Mouse (Mus musculus) WW6 (cell line): Measurements from ENCODE around the gene Wbp2.

Experiments
- DNase-seq: peaks from one replicate; pipeline ENCODE4 v3.0.0-alpha.2; 2013; ENCODE audit warnings: low read depth, low spot score

Gene Wbp2

DNA sequence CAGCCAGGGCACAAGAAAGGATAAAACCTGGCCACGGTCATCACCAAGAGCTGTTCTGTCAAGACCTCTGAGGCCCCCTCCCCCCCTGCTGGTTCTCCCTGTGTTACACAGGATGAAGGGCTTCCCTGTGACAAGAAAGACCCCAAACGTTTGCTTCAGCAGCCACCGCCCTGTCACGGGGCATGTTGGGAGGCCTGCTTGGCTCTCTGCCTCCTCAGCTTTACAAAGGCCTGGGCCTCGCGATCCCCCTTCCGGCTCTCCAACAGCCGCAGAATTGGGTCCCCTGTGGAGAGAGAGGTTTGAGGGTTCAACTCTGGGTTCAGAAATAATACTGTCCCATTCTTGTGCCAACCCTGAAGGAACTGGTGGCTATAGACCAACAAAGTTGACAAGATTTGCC is 24.3 kb downstream of the Wbp2 start:
- DNase-seq, result no peak

DNA sequence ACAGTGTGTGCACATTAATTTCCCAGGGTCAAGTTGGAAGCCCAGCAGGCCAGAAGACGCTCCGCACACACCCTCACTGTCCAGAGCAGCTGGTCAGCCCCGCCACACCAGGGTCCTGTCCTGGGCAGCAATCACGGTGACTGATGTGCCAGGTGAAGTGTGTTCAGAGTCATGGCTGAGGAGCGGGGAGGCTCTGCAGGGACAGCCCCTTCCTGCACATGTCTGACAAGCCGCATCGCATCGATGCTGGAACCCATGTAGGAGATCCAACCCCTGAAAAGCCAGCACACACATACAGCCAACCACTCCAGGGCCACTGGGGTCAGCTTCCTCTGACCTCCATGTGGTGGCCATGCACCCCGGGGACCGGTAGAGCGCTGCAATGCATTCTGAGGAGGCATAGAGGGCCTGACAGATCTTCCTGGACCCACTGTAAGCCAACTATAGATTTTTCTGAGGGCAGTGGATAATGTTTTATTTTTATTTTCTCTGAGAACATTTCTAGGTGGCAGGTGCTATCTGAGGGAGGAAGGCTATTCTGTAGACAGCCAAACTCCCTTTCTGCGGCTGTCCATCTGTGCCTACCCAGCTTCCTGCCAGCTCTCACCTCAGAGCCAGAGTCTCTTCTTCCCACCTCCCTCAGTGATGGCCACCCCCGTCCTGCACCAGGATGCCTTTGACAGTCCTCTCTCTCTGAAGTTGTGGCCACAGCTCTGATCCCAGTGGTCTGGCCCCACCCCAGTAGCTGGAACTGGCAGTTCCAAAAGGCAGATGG is 25.0 kb downstream of the Wbp2 start:
- DNase-seq, result no peak

DNA sequence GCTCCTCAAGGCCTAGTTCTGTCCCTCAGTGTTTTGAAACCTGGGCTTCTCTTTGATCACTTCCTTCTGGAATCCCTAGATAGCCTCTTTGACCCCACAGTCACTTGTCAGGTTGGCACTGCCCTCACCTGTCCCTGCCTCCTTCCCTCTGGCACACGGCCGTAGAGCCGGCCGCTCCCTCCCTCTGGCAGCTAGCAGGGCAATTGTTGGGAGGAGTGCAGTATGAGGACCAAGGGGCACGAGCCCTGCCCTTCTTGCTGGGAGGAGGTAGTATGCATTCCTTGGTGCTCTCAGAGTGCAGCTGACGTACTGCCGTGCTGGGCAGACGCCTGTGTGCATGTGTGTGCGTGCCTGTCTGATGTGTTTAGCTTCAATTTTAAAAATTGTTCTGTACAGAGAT is 26.2 kb downstream of the Wbp2 start:
- DNase-seq, result no peak

DNA sequence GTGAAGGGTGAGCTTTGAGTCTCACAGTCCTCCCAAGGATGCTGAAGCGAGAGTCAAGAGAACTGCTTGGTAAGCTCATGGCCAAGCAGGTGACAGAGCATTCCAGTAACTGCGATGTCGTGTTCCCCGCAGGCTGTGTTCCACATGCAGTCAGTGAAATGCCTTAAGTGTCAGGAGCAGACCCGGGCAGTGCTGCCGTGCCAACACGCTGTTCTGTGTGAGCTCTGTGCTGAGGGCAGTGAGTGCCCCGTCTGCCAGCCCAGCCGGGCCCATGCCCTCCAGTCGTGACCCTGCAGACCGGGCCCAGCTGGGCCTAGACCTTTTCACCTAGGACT is 27.1 kb downstream of the Wbp2 start:
- DNase-seq, result no peak

DNA sequence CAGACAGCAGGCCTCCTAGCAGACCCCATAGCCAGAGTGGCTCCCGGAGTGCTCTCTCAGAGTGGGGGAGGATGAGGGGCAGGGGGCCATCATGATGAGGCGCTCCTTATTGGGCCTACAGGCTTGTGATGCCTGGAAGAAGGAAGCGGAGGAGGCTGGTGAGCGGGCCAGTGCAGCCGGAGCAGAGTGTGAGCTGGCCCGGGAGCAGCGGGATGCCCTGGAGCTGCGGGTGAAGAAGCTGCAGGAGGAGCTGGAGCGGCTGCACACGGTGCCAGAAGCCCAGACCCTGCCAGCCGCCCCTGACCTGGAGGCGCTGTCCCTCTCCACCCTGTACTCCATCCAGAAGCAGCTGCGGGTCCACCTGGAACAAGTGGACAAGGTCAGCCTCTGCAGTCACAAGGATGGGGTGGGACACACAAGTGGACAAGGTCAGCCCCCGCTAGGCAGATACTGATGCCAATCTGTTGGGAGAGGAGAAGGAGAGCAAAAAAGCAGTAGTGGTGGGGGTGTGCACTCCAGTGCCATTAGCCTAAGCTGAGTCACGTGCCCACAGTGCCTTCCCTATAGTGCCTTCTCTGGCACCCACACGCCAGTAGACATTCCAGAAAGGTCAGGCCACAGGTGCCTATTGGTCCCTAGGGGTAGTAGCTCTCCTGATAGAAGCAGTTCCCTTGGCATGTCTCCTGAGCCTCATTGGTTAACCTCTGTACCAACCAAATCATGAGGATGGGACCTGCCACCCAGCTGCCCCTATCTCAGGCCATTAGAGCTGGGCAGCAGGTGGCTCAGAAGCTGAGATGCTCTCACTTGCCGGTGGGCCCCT is 27.7 kb downstream of the Wbp2 start:
- no peak for DNase-seq

DNA sequence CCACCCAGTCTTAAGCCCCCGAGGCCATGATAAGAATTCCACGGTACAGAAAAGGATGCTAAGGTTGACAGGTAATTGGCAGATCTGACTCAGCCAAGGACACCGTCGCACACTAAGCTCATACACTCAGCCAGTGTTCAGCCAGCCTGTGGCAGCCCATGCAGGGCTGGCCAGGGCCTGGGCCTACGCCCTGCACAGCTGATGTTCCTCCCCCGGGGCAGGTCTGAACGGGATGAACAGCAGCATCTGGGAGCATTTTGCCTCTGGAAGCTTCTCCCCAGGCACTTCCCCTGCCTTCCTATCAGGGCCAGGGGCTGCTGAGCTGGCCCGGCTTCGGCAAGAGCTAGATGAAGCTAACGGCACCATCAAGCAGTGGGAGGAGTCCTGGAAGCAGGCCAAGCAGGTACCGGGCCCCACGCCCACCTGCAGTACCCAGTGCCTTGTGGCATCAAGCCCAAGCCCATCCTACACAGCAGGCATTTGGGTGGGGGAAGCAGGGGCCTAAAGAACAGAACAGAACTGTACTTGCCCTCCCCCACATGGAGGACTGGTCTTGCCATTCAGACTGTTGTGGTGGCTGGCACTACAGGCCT is 28.7 kb downstream of the Wbp2 start:
- DNase-seq, result no peak

DNA sequence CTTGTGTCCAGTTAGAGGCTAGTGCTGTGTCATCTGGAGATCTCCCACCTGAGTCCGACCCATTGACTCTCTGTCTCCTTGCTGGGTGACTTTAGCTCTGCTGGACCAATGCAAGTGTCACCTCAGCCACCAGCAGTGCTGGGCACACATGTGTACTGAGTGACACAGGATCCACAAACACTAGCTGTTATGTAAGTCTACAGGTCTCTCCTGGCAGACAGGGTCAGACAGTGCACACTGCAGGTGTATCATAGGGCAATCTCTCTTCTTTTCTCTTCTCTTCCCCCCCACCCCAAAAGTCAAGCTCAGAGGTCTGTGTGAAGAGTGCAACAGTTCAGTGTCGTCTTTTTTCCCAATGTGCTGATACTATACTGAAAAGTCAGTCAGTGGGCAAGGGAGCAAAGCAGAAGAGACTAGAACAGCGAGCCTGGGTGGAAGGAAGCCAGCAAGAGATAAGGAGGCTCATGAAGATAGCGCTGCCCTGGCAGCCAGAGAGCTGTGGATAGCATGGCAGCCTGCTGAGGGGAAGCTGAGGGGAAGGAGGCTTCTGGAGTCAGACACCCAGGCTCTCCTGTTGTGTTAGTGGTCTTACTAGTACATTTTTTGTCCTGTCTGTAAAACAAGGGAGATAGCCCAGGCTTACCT is 29.4 kb downstream of the Wbp2 start:
- DNase-seq, result no peak

DNA sequence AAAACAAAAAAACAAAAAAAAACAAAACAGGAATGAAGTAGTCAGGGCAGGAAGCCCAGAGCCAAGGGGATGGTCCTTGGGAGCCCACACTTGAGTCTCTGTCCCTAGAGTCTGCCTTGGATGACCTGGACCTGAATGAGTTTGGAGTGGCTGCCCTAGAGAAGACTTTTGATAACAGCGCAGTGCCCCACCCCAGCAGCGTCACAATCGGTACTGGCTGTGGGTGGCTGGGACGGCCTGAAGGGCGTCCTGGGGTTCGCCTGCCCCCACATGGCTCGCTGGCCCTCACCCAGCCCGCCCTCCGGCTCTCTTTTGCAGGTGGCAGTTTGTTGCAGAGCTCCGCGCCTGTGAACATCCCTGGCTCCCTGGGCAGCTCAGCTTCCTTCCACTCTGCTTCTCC is 30.9 kb downstream of the Wbp2 start:
- no peak for DNase-seq

DNA sequence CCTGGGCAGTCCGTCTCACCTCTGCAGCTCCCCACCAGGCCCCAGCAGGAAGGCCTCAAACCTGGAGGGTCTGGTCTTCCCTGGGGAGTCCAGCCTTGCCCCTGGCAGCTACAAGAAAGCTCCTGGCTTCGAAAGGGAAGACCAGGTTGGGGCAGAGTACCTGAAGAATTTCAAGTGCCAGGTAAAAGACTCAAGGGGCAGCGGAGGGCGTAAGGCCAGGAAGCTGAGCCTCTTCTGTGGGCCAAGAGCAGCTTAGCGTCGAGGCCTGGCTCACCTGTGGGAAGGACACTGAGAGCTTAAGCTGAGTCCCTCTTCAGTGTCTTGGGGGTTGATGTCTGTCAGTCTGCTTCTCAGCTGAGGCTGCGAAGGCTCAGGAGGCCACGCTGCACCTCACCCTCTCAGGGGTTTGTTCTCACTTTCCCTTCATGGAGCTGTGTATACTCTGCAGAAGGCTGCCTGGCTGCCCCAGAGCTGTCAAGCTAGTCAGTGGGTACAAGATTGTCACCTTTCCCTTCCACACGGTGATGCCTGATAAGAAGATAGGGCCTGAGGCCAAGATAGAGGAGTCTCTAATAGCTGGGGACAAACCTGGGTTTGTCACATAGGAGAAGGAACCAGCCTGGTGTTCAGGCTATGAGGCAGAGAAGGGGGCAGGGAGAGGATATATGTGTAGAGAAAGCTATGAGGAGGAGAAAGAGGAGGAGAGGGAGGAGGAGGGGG is 33.1 kb downstream of the Wbp2 start:
- no peak for DNase-seq

DNA sequence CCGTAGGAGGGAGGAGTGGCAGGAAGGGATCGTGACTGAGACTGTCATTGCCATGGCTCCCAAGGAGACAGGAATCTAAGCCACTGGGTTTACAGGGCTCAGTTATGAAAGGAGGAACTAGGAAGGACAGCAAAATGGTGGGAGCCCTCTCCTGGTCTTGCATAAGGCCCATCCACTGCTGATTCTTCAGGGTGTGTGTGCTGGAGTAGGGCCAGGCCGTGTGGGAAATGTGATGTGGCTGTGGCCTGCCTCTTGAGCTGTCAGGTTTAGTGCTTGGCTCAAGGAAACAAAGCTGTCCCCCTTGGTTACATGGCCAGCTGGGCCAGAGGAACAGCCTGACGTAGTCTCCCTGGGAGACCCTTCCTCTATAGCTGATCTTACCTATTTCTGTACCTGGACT is 36.6 kb downstream of the Wbp2 start:
- DNase-seq, result no peak

DNA sequence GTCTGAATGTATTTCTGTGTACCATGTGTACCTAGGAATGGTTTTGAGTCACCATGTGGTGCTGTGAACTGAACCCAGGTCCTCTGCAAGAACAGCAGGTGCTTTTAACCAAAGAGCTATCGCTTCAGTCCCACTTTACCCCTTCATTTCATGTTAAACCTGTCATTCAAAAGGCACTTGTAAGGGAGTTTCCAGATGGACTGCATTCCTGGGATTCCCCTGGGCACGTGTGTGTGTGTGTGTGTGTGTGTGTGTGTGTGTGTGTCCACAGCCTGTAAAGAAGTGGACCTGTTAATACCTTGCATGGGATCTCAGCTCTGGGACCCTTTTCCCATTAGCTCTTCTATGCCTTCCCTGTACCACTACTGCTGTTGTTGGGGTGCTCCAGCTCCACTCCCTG is 37.2 kb downstream of the Wbp2 start:
- no peak for DNase-seq

DNA sequence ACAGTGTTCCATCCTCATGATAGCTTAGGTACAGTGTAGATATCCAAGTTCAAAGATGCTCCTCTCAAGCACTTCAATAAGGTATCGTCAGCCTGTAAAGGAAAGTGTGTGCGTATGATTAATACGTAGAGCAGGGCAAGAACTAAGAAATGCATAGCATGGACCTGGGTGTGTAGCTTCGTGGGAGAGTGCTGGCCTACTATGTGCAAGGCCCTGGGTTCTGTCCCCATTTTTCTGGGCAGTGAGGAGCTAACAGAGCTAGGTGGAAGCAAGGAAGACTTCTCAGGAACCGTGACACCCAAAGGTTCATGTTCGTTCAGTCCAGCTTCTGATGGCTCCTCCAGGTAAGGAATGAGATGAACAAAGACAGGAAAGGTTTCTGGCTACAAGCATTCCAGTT is 41.6 kb downstream of the Wbp2 start:
- DNase-seq, result no peak

DNA sequence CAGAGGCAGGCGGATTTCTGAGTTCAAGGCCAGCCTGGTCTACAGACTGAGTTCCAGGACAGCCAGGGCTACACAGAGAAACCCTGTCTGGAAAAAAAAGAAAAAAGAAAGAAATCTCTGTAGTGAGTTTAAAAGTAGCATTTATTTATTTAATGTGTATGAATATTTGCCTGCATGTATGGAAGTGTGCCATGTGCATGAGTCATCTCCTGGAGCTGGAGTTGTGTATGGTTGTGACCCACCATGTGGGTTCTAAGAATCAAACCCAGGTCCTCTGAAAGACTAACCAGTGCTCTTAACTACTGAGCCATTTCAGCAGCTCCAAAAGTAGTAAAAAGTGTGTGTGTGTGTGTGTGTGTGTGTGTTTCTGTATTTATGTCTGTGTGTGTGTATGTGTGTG is 43.5 kb downstream of the Wbp2 start:
- DNase-seq, result no peak

DNA sequence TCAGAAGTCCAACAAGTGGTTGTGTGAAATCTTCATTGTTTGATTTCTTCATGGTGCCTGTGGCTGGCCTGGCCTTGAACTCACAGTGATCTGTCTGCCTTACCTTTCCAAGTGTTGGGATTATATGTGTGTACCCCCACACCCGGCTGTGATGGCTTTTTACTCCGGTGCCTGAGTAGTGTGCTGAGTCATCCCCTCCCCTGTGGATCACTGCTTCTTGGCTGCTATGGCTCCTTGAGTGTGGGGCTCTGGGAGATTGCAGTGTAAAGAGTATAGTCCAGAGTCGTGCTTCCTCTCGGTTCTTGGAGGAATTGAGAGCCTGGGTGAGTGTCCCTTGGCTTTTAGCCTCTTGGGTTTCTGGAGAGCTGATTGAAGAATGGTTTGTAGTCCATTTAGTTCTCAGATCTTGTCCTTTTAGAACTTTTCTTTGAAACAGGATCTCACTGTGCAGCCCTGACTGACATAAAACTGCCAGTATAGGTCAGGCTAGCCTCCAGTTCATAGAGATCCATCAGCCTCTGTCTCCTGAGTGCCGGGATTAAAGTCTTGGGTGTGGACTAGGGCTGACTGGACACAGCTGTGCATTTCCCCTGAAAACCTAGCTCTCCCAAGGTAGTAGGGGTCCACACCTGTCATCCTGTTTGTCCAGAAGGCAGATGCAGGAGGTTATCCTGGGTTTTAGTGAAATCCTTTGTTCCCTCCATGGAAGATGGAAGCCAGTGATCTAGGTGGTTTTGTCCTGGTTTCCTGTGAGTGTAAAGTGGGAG is 44.2 kb downstream of the Wbp2 start:
- DNase-seq, result no peak

DNA sequence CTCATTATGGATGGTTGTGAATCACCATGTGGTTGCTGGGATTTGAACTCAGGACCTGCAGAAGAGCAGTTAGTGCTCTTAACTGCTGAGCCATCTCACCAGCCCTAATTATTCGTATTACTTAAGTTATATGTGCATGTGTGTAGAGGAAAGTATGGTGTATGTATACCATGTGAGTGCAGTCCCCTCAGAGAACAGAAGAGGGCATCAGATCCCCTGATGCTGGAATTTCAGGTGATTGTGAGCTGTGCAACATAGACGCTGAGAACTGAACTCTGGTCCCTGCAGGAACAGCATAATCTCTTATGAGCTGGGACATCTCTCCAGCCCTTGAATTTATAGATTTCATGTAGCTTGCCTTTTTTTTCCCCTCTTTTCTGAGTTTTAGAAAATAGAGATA is 45.0 kb downstream of the Wbp2 start:
- no peak for DNase-seq

DNA sequence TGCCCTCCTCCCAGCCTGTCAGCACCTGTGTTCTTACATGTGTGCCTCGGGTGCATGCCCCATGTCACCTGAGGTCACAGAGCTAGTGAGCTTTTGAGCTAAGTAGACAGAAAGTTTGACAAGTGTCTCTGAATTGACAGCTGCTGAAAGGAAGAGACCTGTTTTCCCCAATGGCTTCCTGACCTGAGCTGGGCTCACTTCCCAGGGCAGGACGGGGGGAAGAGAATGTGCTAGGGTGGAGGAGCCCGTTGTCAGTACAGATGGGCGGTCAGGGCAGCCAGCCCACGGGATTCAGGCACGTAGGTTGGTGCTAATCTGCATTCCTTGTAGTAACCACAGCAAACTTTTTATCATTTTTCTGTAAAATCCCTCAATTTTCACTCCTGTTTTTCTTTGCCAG is 46.2 kb downstream of the Wbp2 start:
- no peak for DNase-seq

DNA sequence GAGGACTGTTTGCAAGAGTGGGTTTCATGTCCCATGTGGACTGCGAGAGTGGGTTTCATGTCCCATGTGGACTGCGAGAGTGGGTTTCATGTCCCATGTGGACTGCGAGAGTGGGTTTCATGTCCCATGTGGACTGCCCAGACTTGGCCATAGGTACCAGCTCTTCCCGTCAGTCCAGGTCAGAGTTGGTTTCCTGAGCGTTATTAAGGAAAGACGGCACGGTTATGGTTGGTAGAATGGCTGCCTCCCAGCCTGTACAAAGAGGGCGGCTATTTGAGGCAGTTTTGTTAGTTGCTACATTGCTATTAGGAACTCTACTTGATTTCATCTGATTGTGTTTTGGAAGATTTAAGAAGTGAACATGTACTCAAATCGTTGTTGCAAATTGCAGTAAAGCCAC is 49.0 kb downstream of the Wbp2 start:
- DNase-seq, result no peak

DNA sequence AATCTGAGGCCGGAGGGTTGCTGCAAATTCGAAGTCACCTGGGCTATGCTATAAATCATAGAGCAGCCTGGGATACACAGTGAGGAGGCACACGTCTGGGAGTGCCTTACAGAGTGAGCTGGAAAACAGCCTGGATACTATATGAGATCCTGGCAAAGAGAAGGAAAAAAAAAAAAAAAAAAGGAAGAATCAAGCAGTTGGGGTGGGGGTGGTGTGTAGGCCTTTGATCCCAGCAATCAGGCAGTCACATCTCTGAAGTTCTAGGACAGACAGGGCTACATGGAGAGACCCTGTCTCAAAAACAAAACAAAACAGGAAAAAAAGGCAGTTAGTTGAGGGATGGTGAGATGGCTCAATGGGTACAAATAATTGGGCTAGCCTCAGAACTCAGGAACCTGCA is 50.1 kb downstream of the Wbp2 start:
- DNase-seq, result no peak

DNA sequence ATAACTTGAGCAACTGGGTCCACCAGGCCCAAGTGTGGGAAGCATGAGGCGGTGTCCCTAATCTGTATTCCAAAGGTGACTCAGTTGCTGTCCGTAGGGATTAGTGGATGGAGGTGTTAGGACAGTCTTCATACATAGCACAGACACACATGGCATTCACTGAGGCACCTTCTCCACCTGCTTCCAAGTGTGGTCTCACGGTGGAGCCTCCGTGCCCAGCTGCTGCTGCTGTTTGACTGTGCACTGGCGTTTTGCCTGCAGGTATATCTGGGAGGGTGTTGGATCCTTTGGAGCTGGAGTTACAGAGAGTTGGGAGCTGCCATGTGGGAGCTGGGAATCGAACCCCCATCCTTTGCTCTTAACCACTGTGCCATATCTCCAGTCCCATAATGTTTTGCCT is 52.2 kb downstream of the Wbp2 start:
- no peak for DNase-seq

DNA sequence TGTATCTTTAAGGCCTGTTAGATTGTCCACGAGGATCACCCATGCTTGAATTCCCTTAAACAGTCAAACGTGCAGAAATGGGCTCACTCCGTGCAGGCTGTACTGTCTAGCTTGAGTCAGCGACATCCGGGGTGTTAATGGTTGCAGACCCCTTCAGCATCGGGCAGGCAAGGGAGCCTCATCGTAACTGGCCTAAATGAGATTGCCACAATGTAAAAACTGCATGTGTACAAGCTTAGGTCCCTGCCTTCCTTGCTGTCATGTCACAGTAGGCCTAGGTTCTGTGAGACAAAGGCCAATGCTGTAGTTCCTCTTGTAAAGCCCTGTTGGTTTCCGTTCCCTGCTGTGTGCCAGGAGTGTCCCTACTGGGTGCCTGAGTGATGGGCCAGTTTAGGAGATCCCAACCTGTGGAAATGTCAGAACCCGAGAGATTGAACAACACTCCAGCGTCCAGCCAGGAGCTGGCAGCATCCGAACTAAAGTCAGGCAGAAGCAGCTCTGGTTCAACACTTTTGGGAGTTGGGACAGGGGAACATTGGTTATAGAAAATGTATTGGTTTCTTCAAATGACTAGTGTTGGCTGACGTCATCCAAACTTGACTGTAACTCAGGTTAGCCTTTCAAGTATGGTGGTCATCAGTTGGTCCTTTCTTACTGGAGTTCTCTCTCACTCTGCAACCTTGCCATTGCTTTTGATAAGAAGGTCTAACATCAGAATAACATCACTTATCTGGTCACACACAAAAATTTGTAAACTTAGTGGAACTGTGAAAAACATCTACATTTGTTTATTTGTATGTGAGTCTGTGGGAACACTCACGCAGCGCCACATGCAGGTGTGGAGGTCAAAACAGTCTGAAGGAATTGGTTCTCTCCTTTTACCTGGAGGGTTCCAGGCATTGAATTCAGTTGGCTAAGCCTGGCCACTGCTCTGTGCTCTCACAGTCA is 55.6 kb downstream of the Wbp2 start:
- DNase-seq, result no peak
